8 mouse cellular contexts compared by ENCODE assay signal in genomic region chr11:67526621-67527545, GRCm38 (mm10).
A peak's percentile ranks its signal among the peaks of the same experiment; 100 is the strongest.
DNase-seq lines count a peak whose midpoint lies in the region; ATAC-seq and TF ChIP-seq lines count a peak whose summit lies in the region.

No protein-coding gene starts in this region.

- 0 out of 2 replicates have a peak overlapping the region, but pooled peaks have one; percentile 4 for H3K27ac ChIP-seq in spleen, adult 2 months (ENCODE audit: insufficient read depth, low read length)
- H3K27ac ChIP-seq in cortical plate, adult 2 months (ENCODE audit: insufficient read depth, low read length) = peak overlapping the region; percentile 20; the same call in 1 of the 2 replicates

- no peak for DNase-seq in spleen, adult 2 months (ENCODE audit: low read depth in 1 of 2, low spot score in 2 of 2)
- DNase-seq in spleen, postnatal 14 days (ENCODE audit: low spot score in 2 of 2) = no peak
- DNase-seq in heart, postnatal 10 days = peak; percentile 64 to 66
- DNase-seq in left cerebral cortex, postnatal 14 days (ENCODE audit: low spot score in 2 of 2) = peak; percentile 47 to 75
- peak; percentile 89 for DNase-seq in yolk sac, embryonic 10.5 days (ENCODE audit: low spot score)

- H3K4me3 ChIP-seq in spleen, adult 2 months (ENCODE audit: extremely low read depth, insufficient read depth, insufficient read length) = no peak overlapping the region
- H3K4me3 ChIP-seq in cortical plate, adult 2 months (ENCODE audit: insufficient read depth, low read length) = no peak overlapping the region

- no peaks in the 10 kb centered on the region; the same call in 1 of the 2 replicates for H3K4me1 ChIP-seq in spleen, adult 2 months (ENCODE audit: control insufficient read depth, insufficient read depth, insufficient read length)
- H3K4me1 ChIP-seq in cortical plate, adult 2 months (ENCODE audit: control insufficient read depth, insufficient read depth, low read length) = peaks cover 11% of the 10 kb centered on the region

- TF ChIP-seq POLR2A in spleen, adult 2 months (IDR thresholded peaks at IDR 0.05; ENCODE audit: low read depth, low read length) = no peak
- no peak for TF ChIP-seq POLR2A in cortical plate, adult 2 months (IDR thresholded peaks at IDR 0.05; ENCODE audit: extremely low read depth, insufficient read depth, low read length)

- intact Hi-C loops in heart, postnatal 10 days (cut with DNase I) = no loop called here
- intact Hi-C loops in left cerebral cortex, postnatal 14 days (cut with DNase I) = loop anchor here (5.0 kb wide), 1 partner anchor 70 kb away; no protein-coding TSS in a partner anchor

- WGBS in spleen, adult 2 months = 58% methylated on average over 12 of the region's 12 CpGs

- TF ChIP-seq CTCF in spleen, adult 2 months (IDR thresholded peaks at IDR 0.05; ENCODE audit: extremely low read depth, insufficient read depth, insufficient read length, insufficient replicate concordance) = no peak
- TF ChIP-seq CTCF in cortical plate, adult 2 months (IDR thresholded peaks at IDR 0.05; ENCODE audit: extremely low read depth, insufficient read depth, low read length) = no peak

- H3K36me3 ChIP-seq in spleen, adult 2 months (ENCODE audit: control insufficient read depth, insufficient read depth, low read length) = no peaks in the 10 kb centered on the region

- H3K27me3 ChIP-seq in spleen, adult 2 months (ENCODE audit: control insufficient read depth, insufficient read depth, low read length) = no peaks in the 10 kb centered on the region

- ATAC-seq in megakaryocyte-erythroid progenitor cell, adult 5-6 weeks (replicated peaks; ENCODE audit: low FRiP score, low TSS enrichment, poor library complexity, severe bottlenecking) = peak; percentile 66
- ATAC-seq in erythroid progenitor cell, adult 5-6 weeks (replicated peaks; ENCODE audit: low FRiP score, poor library complexity, severe bottlenecking) = no peak

Comparison
In these comparisons a context has a peak if more than half of its experiments do, and no peak if none do; other contexts are left out.
1. DNase-seq: peak in heart, postnatal 10 days (2 of 2), left cerebral cortex, postnatal 14 days (2 of 2) and yolk sac, embryonic 10.5 days (single experiment); none in spleen, adult 2 months (0 of 2) and spleen, postnatal 14 days (0 of 2).